Mouse (Mus musculus) ES-Bruce4 (cell line): ENCODE measurements around the gene Xrn2. TPM values are rescaled to one million over a fixed set of nuclear protein-coding genes. Genes with fewer than 3 reads are reported as not detected.

ENCODE experiments used
- H3K27ac ChIP-seq: 2 replicates; pipeline ENCODE4 v1.5.1; 2012; ENCODE audit warnings: low read length, inconsistent platforms; ENCODE audit not compliant: insufficient read depth
- H3K27me3 ChIP-seq: 2 replicates; pipeline ENCODE4 v1.6.1; 2012; ENCODE audit warnings: mild to moderate bottlenecking, low read length, inconsistent platforms; ENCODE audit not compliant: control insufficient read depth, poor library complexity, insufficient read depth, severe bottlenecking
- H3K36me3 ChIP-seq: 2 replicates; pipeline ENCODE4 v1.6.1; 2012; ENCODE audit warnings: inconsistent platforms, mild to moderate bottlenecking, low read length, moderate library complexity; ENCODE audit not compliant: control insufficient read depth, poor library complexity, insufficient read depth, severe bottlenecking
- H3K4me1 ChIP-seq: one replicate; pipeline ENCODE4 v1.8.1; 2011; ENCODE audit warnings: low read length; ENCODE audit not compliant: control insufficient read depth, insufficient read depth
- H3K4me3 ChIP-seq: 2 replicates; pipeline ENCODE4 v1.5.1; 2011; ENCODE audit warnings: low read depth, mild to moderate bottlenecking, low read length
- H3K9ac ChIP-seq: 2 replicates; pipeline ENCODE4 v1.6.1; 2012; ENCODE audit warnings: low read depth, mild to moderate bottlenecking, inconsistent platforms; ENCODE audit not compliant: poor library complexity, severe bottlenecking
- H3K9me3 ChIP-seq: replicated peaks from 2 replicates; pipeline ENCODE4 v1.6.1; 2012; ENCODE audit warnings: mild to moderate bottlenecking, low read length, inconsistent platforms; ENCODE audit not compliant: control insufficient read depth, poor library complexity, insufficient read depth, severe bottlenecking
- CTCF ChIP-seq: IDR thresholded peaks from one replicate; pipeline ENCODE4 v1.8.1; 2011; ENCODE audit warnings: low read depth, low read length
- EP300 ChIP-seq: IDR thresholded peaks from 2 replicates; pipeline ENCODE4 v1.6.1; 2011; ENCODE audit warnings: low read depth, low read length; ENCODE audit not compliant: insufficient read depth
- POLR2A ChIP-seq: IDR thresholded peaks from one replicate; pipeline ENCODE4 v1.8.1; 2011; ENCODE audit warnings: low read length; ENCODE audit not compliant: insufficient read depth
- polyA plus RNA-seq: library from polyadenylated mRNA; stranded (reverse); fragments of >200 nt; gene quantifications from 2 replicates; pipeline ENCODE4 v1.2.4, GENCODE M21; 2011; ENCODE audit warnings: low read depth; ENCODE audit not compliant: missing spikeins, insufficient read depth, insufficient read length

Xrn2 gene
- polyA plus RNA-seq, 1 experiment: 179 TPM

DNA sequence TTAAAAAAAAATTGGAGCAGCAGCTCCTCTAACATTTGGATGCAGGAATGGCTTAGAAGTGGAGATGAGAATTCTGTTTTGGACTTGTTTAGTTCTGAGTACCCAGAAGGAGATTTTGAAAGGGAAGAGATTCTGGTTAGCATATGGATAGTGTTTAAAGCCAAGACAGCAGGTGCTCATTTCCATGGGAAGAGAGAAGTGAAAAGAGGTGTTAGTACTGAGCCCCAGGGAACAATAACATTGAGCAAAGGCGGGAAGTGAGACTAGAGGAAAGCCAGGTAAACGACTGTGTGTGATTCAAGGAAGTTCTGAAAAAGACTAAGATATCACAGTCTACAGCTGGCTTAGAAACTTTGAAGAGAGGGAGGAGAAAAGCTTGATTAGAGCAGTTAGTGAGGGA lies 20.3 kb downstream of the Xrn2 start:
- H3K27ac ChIP-seq: 0 out of 2 replicates have a peak overlapping the region, but pooled peaks have one; percentile 1
- TF ChIP-seq CTCF: no peak
- TF ChIP-seq POLR2A: no peak
- TF ChIP-seq EP300: no peak
- H3K9ac ChIP-seq: no peak overlapping the region
- peaks cover 42% of the 10 kb centered on the region for H3K36me3 ChIP-seq
- H3K4me1 ChIP-seq: peaks cover 4% of the 10 kb centered on the region
- H3K27me3 ChIP-seq: no peaks in the 10 kb centered on the region
- H3K4me3 ChIP-seq: no peak overlapping the region
- H3K9me3 ChIP-seq: no peaks in the 10 kb centered on the region

DNA sequence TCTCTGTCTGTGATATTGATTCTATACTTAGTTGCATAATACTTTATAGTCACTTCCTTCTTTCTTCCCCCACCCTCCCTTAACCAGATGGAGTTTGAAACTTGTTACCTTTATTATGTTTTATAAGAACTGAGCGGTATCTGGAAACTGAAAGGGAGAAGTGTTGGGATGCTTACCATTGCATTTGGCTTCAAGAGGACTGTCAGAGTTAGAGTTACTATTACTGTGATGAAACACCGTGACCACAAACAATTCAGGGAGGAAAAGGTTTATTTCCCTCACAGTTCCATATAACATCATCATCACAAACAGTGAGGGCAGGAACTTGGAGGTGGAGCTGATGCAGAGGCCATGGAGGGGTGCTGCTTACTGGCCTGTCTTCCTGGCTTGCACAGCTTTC lies 23.1 kb downstream of the Xrn2 start:
- H3K9ac ChIP-seq: no peak overlapping the region
- H3K4me3 ChIP-seq: no peak overlapping the region
- no peak overlapping the region for H3K27ac ChIP-seq
- TF ChIP-seq EP300 (no peak), POLR2A (no peak), CTCF (no peak)
- peaks cover 4% of the 10 kb centered on the region for H3K4me1 ChIP-seq
- no peaks in the 10 kb centered on the region for H3K27me3 ChIP-seq
- no peaks in the 10 kb centered on the region for H3K9me3 ChIP-seq
- H3K36me3 ChIP-seq: peaks cover 36% of the 10 kb centered on the region

DNA sequence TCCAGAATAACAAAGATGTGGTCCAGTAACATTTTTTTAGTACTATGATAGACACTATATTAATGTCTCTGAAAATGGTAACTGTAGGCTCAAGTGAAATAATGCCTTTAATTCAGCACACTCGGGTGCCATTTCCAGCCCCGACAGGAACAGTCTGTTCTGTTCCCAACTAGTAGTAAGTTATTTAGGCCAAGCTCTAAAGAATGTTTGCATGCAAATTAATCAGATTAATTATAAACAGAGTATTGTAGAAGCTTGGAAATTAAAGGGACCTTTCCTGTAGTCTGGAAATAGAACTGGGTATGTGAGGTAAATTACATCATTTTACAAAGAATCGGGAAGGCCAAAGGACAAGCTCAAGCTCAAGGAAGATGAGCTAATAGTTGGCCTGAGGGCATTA lies 34.3 kb downstream of the Xrn2 start:
- H3K36me3 ChIP-seq: peaks cover 50% of the 10 kb centered on the region
- no peak for TF ChIP-seq CTCF
- no peak for TF ChIP-seq POLR2A
- no peak for TF ChIP-seq EP300

DNA sequence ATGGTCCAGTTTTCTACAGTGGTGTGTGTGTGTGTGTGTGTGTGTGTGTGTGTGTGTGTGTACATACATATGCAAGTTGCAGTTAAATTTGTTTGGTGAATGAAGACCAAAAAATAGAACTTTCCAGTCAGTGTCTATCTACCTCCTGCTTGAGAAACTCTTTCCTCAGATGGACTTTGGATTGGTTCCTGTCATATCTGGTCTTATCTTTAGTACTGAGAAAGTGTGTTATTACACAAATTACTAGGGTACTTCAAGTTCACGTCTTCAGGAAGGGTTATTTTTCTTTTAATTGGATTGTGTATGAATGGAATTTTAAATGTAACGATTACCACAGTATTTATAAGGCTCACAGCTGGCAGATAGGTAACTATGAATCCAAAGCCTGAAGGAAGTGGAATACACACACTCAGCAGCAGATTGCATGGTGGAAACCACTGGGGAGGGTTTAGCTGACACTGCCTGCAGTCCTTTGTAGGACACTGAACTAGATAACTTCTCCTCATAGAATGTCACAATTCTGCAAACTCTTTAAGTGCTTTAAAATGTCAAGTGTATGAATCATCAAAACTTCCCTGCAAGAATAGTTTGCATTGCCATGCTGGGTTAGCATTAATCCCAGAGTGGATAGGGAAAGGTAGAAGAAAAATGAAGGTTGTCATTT lies 40.6 kb downstream of the Xrn2 start:
- H3K4me3 ChIP-seq: no peak overlapping the region

More for the DNA sequence above, 34.3 kb downstream of the Xrn2 start:
- Histone ChIP-seq H3K27me3 (no peaks in the 10 kb centered on the region), H3K4me1 (no peaks in the 10 kb centered on the region), H3K4me3 (no peak overlapping the region), H3K9ac (no peak overlapping the region), H3K27ac (no peak overlapping the region), H3K9me3 (no peaks in the 10 kb centered on the region)

DNA sequence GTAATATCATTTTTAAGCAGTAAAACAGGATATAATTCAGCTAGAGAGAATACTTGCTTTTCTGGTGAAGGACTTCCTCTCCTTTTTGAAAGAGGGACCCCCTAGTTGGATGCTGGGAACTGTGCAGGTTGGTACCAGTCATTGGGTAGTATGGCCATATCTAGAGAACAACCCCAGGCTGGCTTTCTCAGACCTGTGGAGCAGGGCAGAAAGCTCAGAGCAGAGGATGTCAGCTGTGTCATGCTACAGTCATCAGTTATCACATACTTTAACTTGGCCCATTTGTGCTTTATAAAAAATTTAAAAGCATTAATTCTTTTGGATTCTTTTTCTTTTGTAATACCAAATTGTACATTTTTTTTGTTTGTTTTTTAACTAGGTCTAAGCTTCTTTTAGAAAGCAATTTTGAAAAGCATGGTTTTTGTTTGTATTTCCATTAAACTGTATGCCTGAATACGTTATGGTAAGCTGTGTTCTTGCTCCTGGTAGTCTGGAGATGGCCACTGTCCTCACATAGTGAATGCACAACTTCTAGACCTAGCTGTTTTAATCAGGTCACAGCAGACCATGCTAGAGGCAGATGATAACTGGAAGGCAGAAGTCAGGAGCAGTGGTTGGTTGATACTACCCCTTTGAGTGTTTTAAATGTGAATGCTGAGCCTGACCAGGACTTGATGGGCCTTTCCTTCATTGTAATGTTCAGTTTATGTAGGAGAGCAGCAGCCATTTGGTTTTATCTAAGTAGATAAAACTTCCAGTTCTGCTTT lies 54.9 kb downstream of the Xrn2 start:
- H3K9me3 ChIP-seq: no peaks in the 10 kb centered on the region
- no peak overlapping the region for H3K4me3 ChIP-seq
- no peak overlapping the region for H3K27ac ChIP-seq
- no peaks in the 10 kb centered on the region for H3K4me1 ChIP-seq
- TF ChIP-seq POLR2A (no peak), CTCF (no peak), EP300 (no peak)
- H3K9ac ChIP-seq: no peak overlapping the region
- peaks cover 20% of the 10 kb centered on the region for H3K36me3 ChIP-seq
- no peaks in the 10 kb centered on the region for H3K27me3 ChIP-seq

More for the DNA sequence above, 40.6 kb downstream of the Xrn2 start:
- no peaks in the 10 kb centered on the region for H3K9me3 ChIP-seq
- H3K27me3 ChIP-seq: no peaks in the 10 kb centered on the region
- H3K4me1 ChIP-seq: no peaks in the 10 kb centered on the region
- no peak overlapping the region for H3K27ac ChIP-seq
- TF ChIP-seq EP300: no peak
- no peak for TF ChIP-seq CTCF
- TF ChIP-seq POLR2A: no peak
- H3K9ac ChIP-seq: no peak overlapping the region
- peaks cover 41% of the 10 kb centered on the region for H3K36me3 ChIP-seq

DNA sequence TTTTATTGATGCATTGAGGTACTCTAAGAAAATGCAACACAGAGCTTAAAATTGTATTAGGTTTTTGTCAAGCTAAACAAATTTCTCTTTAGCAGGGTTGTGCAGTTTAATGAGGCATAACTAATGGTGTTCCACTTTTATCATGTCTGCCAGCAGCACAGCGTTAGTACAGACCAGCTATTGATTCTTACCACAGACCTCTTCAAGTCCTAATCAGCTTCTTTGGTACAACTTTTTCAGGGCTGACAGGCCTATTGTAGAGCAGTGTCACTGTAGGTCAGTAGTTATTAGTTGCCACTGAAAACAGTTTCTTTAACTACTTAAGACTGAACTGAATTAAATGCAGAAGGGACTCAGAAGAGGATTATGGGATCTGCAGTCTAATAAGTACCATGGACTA lies 56.3 kb downstream of the Xrn2 start:
- Histone ChIP-seq H3K36me3 (peaks cover 20% of the 10 kb centered on the region), H3K4me3 (no peak overlapping the region), H3K27ac (no peak overlapping the region), H3K9me3 (no peaks in the 10 kb centered on the region), H3K27me3 (no peaks in the 10 kb centered on the region), H3K9ac (no peak overlapping the region), H3K4me1 (no peaks in the 10 kb centered on the region)
- TF ChIP-seq CTCF: no peak
- TF ChIP-seq POLR2A: no peak
- no peak for TF ChIP-seq EP300
